Mouse (Mus musculus) thymus, adult 2 months (tissue): Measurements from ENCODE around the gene Mlxip. TPM values are rescaled to one million over a fixed set of nuclear protein-coding genes. Genes with fewer than 3 reads are reported as not detected.
A peak's percentile ranks its signal among the peaks of the same experiment; 100 is the strongest.

Experiments
- DNase-seq: peaks from one replicate; pipeline ENCODE4 v3.0.0; 2021
- H3K27ac ChIP-seq: fragments of 200-500 bp; 2 replicates; pipeline ENCODE4 v1.5.1; 2012; ENCODE audit warnings: low read length, control low read depth; ENCODE audit not compliant: control insufficient read depth, insufficient read depth
- H3K27me3 ChIP-seq: fragments of 200-500 bp; 2 replicates; pipeline ENCODE4 v1.6.1; 2012; ENCODE audit warnings: mild to moderate bottlenecking, low read length, moderate library complexity, mixed read lengths; ENCODE audit not compliant: control insufficient read depth, insufficient read depth
- H3K36me3 ChIP-seq: fragments of 200-500 bp; 2 replicates; pipeline ENCODE4 v1.6.1; 2012; ENCODE audit warnings: mild to moderate bottlenecking, low read length, moderate library complexity; ENCODE audit not compliant: control insufficient read depth, insufficient read depth
- H3K4me1 ChIP-seq: fragments of 200-500 bp; replicated peaks from 2 replicates; pipeline ENCODE4 v1.6.1; 2012; ENCODE audit warnings: low read length; ENCODE audit not compliant: control insufficient read depth, insufficient read depth
- H3K4me3 ChIP-seq: fragments of 200-500 bp; 2 replicates; pipeline ENCODE4 v1.5.1; 2012; ENCODE audit warnings: mild to moderate bottlenecking, low read length, control low read depth, moderate library complexity; ENCODE audit not compliant: control insufficient read depth, insufficient read depth
- CTCF ChIP-seq: fragments of 200-500 bp; IDR thresholded peaks from 2 replicates; pipeline ENCODE4 v1.5.1; 2012; ENCODE audit warnings: mild to moderate bottlenecking, control low read depth, low read length, moderate library complexity, borderline replicate concordance; ENCODE audit not compliant: control insufficient read depth, poor library complexity, insufficient read depth; ENCODE audit errors: extremely low read depth
- POLR2A ChIP-seq: fragments of 200-500 bp; IDR thresholded peaks from 2 replicates; pipeline ENCODE4 v1.6.1; 2012; ENCODE audit warnings: mild to moderate bottlenecking, low read length, control low read depth, moderate library complexity; ENCODE audit not compliant: control insufficient read depth, poor library complexity, insufficient read depth; ENCODE audit errors: extremely low read depth
- WGBS: fragments of 180-500 bp; shearing (Covaris S2); methylation state at CpG from one replicate; pipeline ENCODE4 v1.1.7; 2018; 5-methylcytosine and 5-hydroxymethylcytosine counted together
- polyA plus RNA-seq: library from polyadenylated mRNA; depleted of rRNA; stranded (reverse); fragments of >200 nt; gene quantifications from 2 replicates; pipeline ENCODE4 v1.2.3, GENCODE M21; 2012

The Mlxip gene
- polyA plus RNA-seq, 1 experiment = 113 TPM

DNA sequence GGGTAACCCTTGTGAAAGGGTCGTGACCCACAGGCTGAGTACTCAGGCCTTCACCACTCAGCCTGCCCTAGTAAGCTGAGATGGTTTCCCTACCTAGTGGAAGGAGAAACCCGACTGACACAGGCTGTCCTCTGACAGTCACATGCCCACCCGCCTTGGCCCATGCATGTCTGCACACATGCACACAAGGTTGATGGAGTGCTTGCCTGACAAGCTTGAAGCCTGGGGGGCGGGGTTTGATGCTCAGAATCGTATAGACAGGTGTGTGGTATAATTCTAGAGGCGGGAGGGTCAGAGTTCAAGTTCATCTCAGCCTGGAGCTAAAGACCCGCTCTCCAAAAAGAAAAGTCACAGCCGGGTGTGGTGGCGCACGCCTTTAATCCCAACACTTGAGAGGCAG is 19.3 kb upstream of the Mlxip start:
- H3K4me3 ChIP-seq = no peak overlapping the region
- H3K27me3 ChIP-seq = no peaks in the 10 kb centered on the region
- H3K27ac ChIP-seq = no peak overlapping the region
- WGBS = 93% methylated on average over 10 of the region's 10 CpGs
- peaks cover 29% of the 10 kb centered on the region for H3K36me3 ChIP-seq
- peaks cover 10% of the 10 kb centered on the region for H3K4me1 ChIP-seq
- TF ChIP-seq POLR2A (no peak), CTCF (no peak)
- DNase-seq = no peak

DNA sequence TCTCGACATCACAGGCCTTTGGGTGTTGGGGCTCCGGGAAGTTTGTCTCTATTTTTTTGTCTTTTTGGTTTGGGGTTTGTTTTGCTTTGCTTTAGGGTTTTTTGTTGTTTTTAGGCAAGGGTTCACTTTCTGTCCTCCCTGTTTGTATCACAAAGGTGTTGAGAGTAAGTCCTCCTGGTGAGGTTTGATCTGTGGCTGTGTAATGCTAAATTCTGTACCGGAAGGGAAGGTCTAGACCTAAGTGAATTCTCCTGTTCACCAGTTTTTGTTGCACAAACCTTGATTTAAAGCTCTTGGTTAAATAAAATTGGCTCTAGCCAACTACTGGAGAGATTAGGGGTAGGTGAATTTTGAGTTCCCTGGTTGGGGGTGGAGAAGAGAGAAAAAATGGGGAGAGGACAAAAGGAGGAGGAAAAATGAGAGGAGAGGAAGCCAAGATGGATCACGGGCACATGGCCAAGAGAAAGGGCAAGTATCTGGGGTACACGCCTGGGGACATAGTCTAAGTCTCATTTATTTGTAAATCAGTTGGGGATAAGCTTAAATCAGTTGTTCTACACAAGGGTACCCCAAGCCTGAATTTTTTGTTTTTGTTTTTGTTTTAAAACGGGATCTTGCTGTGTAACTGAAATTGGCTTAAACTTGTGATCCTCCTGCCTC is 18.7 kb upstream of the Mlxip start:
- no peak for TF ChIP-seq POLR2A
- TF ChIP-seq CTCF = no peak
- Histone ChIP-seq H3K4me3 (no peak overlapping the region), H3K27me3 (no peaks in the 10 kb centered on the region), H3K27ac (no peak overlapping the region), H3K36me3 (peaks cover 24% of the 10 kb centered on the region), H3K4me1 (peaks cover 10% of the 10 kb centered on the region)
- WGBS = 85% methylated on average over 6 of the region's 6 CpGs
- DNase-seq = no peak

DNA sequence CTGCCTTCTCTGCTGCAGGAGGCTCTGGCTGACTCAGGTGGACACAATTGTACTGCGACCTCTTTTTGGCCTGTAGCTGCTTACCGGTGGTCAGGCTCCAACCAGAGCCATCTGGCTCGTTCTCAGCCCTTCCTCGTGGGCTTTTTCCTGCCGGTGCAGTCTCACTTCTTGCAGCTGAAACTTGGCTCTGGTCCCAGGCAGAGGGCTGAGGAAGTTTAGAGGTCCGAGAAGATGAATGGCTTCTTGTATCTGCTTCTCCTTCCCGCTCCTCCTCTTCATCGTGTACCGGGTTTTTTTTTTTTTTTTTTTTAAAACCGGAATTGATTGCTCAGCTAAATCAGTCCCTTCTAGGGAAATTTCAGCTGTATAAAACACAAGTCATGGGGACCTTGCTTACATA is 18.0 kb upstream of the Mlxip start:
- WGBS = 6% methylated on average over 10 of the region's 10 CpGs
- H3K27me3 ChIP-seq = no peaks in the 10 kb centered on the region
- peaks cover 18% of the 10 kb centered on the region for H3K36me3 ChIP-seq
- TF ChIP-seq POLR2A (no peak), CTCF (no peak)
- peaks cover 11% of the 10 kb centered on the region for H3K4me1 ChIP-seq
- H3K4me3 ChIP-seq = no peak overlapping the region
- DNase-seq = peak; percentile 28
- no peak overlapping the region for H3K27ac ChIP-seq

DNA sequence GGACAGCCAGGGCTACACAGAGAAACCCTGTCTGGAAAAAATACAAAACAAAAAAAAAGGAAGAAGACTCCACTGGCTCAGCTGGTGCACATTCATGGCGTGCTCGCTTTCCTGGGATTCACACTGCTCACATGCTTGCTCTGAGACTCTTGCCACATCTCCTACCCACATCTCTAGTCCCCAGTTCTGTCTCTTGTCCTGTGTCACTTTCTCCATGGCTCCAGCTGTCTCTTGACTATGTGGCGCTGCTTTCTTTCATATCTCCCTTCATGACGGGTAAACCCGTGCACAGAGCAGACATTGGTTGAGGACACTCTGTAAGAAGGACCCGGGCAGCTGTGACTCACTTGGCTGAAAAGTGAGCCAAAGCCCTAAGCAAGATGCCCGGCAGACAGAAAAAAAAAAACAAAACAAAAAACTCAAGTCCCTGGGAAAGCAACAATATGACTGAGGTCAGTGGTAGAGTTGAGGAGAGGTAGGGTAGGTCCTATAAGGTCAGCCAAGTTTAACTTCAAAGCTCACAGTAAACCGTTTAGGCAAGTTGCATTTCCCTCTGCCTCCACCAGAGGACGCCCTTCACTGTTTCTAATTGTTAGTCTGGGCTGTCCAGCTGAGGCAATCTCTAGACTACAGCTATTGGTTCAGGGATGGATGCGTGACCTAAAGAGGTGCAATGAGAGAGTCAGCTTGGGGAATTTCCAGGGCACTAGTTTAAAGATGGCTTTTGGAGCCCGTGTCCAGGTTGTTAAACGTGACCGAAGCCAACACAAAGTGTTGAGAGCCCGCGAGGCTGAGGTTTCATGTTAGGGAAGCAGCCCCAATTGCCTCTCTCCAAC is 17.3 kb upstream of the Mlxip start:
- peak; percentile 77 for DNase-seq
- no peak for TF ChIP-seq CTCF
- TF ChIP-seq POLR2A = no peak
- peaks cover 10% of the 10 kb centered on the region for H3K36me3 ChIP-seq
- no peak overlapping the region for H3K4me3 ChIP-seq
- 48% methylated on average over 15 of the region's 15 CpGs for WGBS
- H3K27me3 ChIP-seq = no peaks in the 10 kb centered on the region
- peaks cover 17% of the 10 kb centered on the region for H3K4me1 ChIP-seq
- no peak overlapping the region for H3K27ac ChIP-seq

DNA sequence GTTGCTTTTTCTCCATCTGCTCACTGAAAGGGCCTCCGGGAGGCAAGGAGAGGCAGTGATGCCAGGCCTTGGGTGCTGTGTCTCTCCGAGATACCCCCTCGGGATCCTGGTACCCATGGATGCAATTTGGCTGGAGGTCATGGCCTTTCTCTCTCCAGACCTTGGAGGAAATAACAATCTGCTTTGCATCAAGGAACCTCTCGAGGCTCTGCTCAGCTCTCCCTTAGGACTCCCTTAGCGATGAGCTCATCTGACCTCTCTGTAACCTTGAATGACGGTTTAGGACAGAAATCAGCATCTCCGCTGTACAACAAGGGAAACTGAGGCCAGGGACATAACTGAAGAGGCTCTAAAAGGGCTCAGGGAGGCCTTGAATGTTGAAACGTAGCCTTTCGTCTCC is 15.9 kb upstream of the Mlxip start:
- 95% methylated on average over 9 of the region's 9 CpGs for WGBS
- TF ChIP-seq CTCF (no peak), POLR2A (no peak)

DNA sequence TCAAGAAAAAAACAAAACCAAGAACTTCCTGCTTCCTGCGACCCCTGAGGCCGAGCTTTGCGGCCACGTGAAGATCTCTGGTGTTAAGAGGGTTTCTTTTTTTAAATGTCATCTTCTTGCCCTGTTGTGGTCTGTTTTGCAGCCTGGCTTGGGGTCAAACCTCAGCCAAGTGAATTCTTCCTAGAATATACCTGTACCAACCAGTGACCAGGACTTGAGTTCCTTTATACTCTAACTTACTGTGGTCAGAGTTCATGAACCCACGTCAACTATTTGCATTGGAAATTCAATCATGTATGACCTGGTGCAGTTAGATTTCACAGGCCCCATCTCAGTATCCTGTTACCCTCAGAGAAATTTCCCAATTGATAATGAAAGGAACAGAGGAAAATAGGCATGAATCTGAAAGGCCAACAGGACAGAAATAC is 15.1 kb upstream of the Mlxip start:
- TF ChIP-seq CTCF = no peak
- no peak for TF ChIP-seq POLR2A
- H3K27me3 ChIP-seq = no peaks in the 10 kb centered on the region
- no peak overlapping the region for H3K4me3 ChIP-seq
- peaks cover 17% of the 10 kb centered on the region for H3K4me1 ChIP-seq
- no peak overlapping the region for H3K27ac ChIP-seq
- no peak for DNase-seq
- WGBS = 15% methylated on average over 5 of the region's 5 CpGs
- no peaks in the 10 kb centered on the region for H3K36me3 ChIP-seq

More for the DNA sequence above, 15.9 kb upstream of the Mlxip start:
- Histone ChIP-seq H3K4me1 (peaks cover 17% of the 10 kb centered on the region), H3K36me3 (peaks cover under 1% of the 10 kb centered on the region; the same call in 1 of the 2 replicates), H3K27me3 (no peaks in the 10 kb centered on the region), H3K27ac (no peak overlapping the region), H3K4me3 (no peak overlapping the region)
- DNase-seq = no peak
